Mouse (Mus musculus) left cerebral cortex, postnatal 14 days (tissue): ENCODE results near the gene Lilr4b. TPM values are rescaled to one million over a fixed set of nuclear protein-coding genes. Genes with fewer than 3 reads are reported as not detected.

Source experiments
- total RNA-seq, 2 experiments: library from RNA; stranded (reverse); gene quantifications; 2 replicates each; pipeline ENCODE4 v1.2.3; 2021

The Lilr4b gene
- total RNA-seq, 2 experiments from 2014 or later, result 0.11 TPM; not detected in 1

Other genes with a start within 250 kb of the Lilr4b start
- not detected for gene Gm49339, start within 50 bp of the Lilr4b start, total RNA-seq
- gene Lilrb4a, start 10.3 kb downstream of the Lilr4b start, total RNA-seq, result under 1 TPM; 0.27 to 0.42 TPM
- gene Fam162b, start 109.9 kb downstream of the Lilr4b start, total RNA-seq, result not detected
- gene Gprc6a, start 150.8 kb downstream of the Lilr4b start, total RNA-seq, result not detected
- not detected for gene Rfx6, start 197.1 kb downstream of the Lilr4b start, total RNA-seq